Mouse (Mus musculus) heart, adult 2 months (tissue): ENCODE data around the gene Taf6l. TPM values are rescaled to one million over a fixed set of nuclear protein-coding genes. Genes with fewer than 3 reads are reported as not detected.
A peak's percentile ranks its signal among the peaks of the same experiment; 100 is the strongest.

Source experiments
- DNase-seq, 2 experiments: peaks; one replicate each; pipeline ENCODE4 v3.0.0; 2021
- H3K27ac ChIP-seq: fragments of 200-600 bp; 2 replicates; pipeline ENCODE4 v1.8.1; 2022
- H3K27me3 ChIP-seq: fragments of 200-500 bp; 2 replicates; pipeline ENCODE4 v1.6.1; 2012; ENCODE audit warnings: mild to moderate bottlenecking, low read length, inconsistent platforms, mixed read lengths; ENCODE audit not compliant: control insufficient read depth, insufficient read depth
- H3K36me3 ChIP-seq: fragments of 200-500 bp; 2 replicates; pipeline ENCODE4 v1.6.1; 2012; ENCODE audit warnings: low read length, inconsistent platforms; ENCODE audit not compliant: control insufficient read depth, insufficient read depth
- H3K4me1 ChIP-seq: fragments of 200-500 bp; 2 replicates; pipeline ENCODE4 v1.6.1; 2011; ENCODE audit warnings: low read length; ENCODE audit not compliant: control insufficient read depth, insufficient read depth
- H3K4me3 ChIP-seq: fragments of 200-600 bp; 2 replicates; pipeline ENCODE4 v1.8.1; 2022
- H3K79me2 ChIP-seq: fragments of 200-500 bp; replicated peaks from 2 replicates; pipeline ENCODE4 v1.6.1; 2012; ENCODE audit warnings: mild to moderate bottlenecking, inconsistent platforms, low read length, moderate library complexity, mixed read lengths; ENCODE audit not compliant: control insufficient read depth, insufficient read depth
- H3K9ac ChIP-seq: fragments of 200-500 bp; 2 replicates; pipeline ENCODE4 v1.6.1; 2012; ENCODE audit warnings: low read depth, mild to moderate bottlenecking, control low read depth, inconsistent platforms, low read length, mixed read lengths
- CTCF ChIP-seq: fragments of 200-600 bp; IDR thresholded peaks from 2 replicates; pipeline ENCODE4 v1.8.1; 2022; ENCODE audit warnings: antibody characterized with exemption, mild to moderate bottlenecking, moderate library complexity
- EP300 ChIP-seq: fragments of 200-500 bp; IDR thresholded peaks from 2 replicates; pipeline ENCODE4 v1.6.1; 2011; ENCODE audit warnings: low read depth, low read length, control low read depth; ENCODE audit not compliant: insufficient read depth
- POLR2A ChIP-seq: fragments of 200-500 bp; IDR thresholded peaks from 2 replicates; pipeline ENCODE4 v1.6.1; 2011; ENCODE audit warnings: mild to moderate bottlenecking, low read depth, low read length, control low read depth; ENCODE audit not compliant: insufficient read depth
- WGBS: fragments of 180-500 bp; shearing (Covaris S2); methylation state at CpG from one replicate; pipeline ENCODE4 v1.1.7; 2018; 5-methylcytosine and 5-hydroxymethylcytosine counted together
- intact Hi-C: fragments of 180-260 bp; cut with DNase I; formaldehyde crosslinking; loops from one replicate; pipeline ENCODE4 v1.15.1; 2025
- polyA plus RNA-seq: library from polyadenylated mRNA; depleted of rRNA; stranded (reverse); fragments of >200 nt; gene quantifications from 2 replicates; pipeline ENCODE4 v1.2.3, GENCODE M21; 2012
- total RNA-seq, 2 experiments: library from RNA; stranded (reverse); gene quantifications; 2 replicates each; pipeline ENCODE4 v1.2.3; 2021

Gene Taf6l
- total and polyA plus RNA-seq, 3 experiments: 6.2 to 9.1 (median 7.8) TPM

DNA sequence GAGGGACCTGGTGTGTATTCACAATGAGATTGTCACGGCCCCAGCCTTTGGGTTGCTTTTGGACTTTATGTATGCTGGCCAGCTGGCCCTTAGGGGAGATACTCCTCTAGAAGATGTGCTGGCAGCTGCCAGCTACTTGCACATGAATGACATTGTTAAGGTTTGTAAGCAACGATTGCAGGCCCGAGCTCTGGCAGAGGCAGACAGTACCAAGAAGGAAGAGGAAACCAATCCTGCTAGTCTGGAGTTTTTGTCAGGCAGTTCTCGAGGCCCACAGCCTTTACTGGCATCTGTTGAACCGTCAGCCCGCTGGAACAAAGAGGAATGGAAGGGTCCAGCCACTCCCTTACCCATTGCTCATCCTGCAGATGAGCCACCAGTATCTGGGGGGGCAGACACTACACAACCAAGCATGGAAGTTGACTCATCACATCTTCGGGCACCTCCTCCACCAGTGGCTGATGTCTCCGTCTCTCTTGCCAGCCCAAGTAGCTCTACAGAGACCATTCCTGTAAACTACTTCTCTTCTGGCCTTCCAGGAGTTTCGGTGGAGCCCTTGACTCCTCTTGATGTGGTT is 17.1 kb upstream of the Taf6l start:
- TF ChIP-seq POLR2A: no peak
- TF ChIP-seq CTCF: no peak
- no peak for TF ChIP-seq EP300
- Histone ChIP-seq H3K9ac (no peak overlapping the region), H3K79me2 (0 out of 2 replicates have a peak, but pooled peaks cover 1% of the 10 kb centered on the region), H3K27ac (no peak overlapping the region; the same call in 1 of the 2 replicates), H3K36me3 (no peaks in the 10 kb centered on the region), H3K4me3 (no peak overlapping the region), H3K27me3 (no peaks in the 10 kb centered on the region), H3K4me1 (no peaks in the 10 kb centered on the region; the same call in 1 of the 2 replicates)
- 82% methylated on average over 9 of the region's 9 CpGs for WGBS
- intact Hi-C loops: loop anchor here (2.0 to 5.0 kb wide), 2 partner anchors 16 to 81 kb away; partner anchors contain the start of genes Slc3a2 and Ttc9c
- no peak for DNase-seq

DNA sequence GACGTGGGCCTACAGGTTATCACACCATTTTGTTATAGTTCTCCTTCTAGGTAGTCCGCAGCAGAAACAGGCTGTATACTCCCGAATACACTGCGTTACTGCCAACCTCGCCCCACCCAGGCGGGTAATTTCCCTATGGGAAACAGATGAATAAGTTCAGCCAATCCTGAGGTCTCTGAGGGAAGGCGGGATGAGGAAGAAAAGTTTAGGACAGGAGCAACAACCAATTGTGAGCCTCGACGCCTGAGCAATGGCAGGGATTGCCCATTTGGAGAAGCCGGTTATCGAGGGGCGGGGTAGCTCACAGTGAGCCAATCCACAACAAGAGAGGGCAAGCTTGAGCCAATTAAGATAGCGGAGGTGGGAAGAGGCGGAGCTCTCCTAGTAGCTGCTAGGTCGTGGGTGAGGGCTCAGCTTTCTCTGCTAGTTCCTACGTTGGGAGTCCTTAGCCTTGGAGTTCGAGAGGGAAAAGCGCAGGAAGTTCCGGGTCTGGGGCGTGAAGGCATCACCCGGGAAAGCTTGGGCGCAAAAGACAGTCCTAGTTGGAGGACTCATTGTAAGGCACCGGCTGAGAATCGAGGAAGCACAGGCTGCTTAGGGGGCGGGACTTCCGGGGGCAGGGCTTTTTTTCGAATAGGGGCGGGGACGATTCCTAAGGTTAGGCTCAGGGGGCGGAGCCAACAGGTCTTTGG is 16.1 kb upstream of the Taf6l start, which contains the start of gene Zbtb3:
Gene Zbtb3 (plus strand): TSS at position 426 of the 692 bp plus-strand sequence.
- DNase-seq: peak; percentile 88 to 96
- H3K4me3 ChIP-seq: peak within 1 kb of the TSS; percentile 85
- WGBS: 1% methylated on average over 30 of the region's 30 CpGs
- no peaks in the 10 kb centered on the region; the same call in none of the 2 replicates for H3K4me1 ChIP-seq
- H3K79me2 ChIP-seq: 0 out of 2 replicates have a peak, but pooled peaks cover 1% of the 10 kb centered on the region
- H3K36me3 ChIP-seq: no peaks in the 10 kb centered on the region; the same call in 1 of the 2 replicates
- TF ChIP-seq EP300: no peak; the same call in 1 of the 2 replicates
- TF ChIP-seq POLR2A: peak; percentile 94
- intact Hi-C loops: loop anchor here (2.0 to 5.0 kb wide), 2 partner anchors 17 to 80 kb away; partner anchors contain the start of genes Slc3a2 and Ttc9c
- peak within 1 kb of the TSS; percentile 83 for H3K27ac ChIP-seq
- H3K27me3 ChIP-seq: no peaks in the 10 kb centered on the region
- H3K9ac ChIP-seq: peak within 1 kb of the TSS; percentile 60

DNA sequence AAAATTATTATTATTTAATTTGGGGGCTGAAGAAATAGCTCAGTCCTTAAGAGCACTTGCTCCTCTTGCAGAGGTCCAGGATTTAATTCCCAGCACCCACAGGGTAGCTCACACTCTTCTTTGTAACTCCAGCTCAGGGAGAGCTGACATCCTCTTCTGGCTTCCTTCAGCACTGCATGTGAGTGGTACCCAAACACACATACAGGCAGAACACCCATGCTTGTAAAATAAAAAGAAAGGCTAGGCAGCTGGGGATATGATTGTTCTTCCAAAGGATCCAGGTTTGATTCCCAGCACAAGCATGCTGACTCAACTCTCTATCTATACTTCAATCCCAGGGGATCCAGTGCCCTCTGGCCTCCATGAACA is 12.7 kb upstream of the Taf6l start:
- no peaks in the 10 kb centered on the region; the same call in none of the 2 replicates for H3K4me1 ChIP-seq
- no peak for DNase-seq
- peaks cover 3% of the 10 kb centered on the region; the same call in 1 of the 2 replicates for H3K36me3 ChIP-seq
- no peaks in the 10 kb centered on the region for H3K27me3 ChIP-seq
- TF ChIP-seq POLR2A (no peak), CTCF (peak; percentile 11; the same call in 1 of the 2 replicates)
- H3K9ac ChIP-seq: no peak overlapping the region
- 0 out of 2 replicates have a peak, but pooled peaks cover under 1% of the 10 kb centered on the region for H3K79me2 ChIP-seq
- H3K27ac ChIP-seq: peak overlapping the region; percentile 81
- peak overlapping the region; percentile 83; the same call in 1 of the 2 replicates for H3K4me3 ChIP-seq
- intact Hi-C loops: loop anchor here (2.0 kb wide), 2 partner anchors 24 to 72 kb away; partner anchors contain the start of genes Tmem179b and Ubxn1

DNA sequence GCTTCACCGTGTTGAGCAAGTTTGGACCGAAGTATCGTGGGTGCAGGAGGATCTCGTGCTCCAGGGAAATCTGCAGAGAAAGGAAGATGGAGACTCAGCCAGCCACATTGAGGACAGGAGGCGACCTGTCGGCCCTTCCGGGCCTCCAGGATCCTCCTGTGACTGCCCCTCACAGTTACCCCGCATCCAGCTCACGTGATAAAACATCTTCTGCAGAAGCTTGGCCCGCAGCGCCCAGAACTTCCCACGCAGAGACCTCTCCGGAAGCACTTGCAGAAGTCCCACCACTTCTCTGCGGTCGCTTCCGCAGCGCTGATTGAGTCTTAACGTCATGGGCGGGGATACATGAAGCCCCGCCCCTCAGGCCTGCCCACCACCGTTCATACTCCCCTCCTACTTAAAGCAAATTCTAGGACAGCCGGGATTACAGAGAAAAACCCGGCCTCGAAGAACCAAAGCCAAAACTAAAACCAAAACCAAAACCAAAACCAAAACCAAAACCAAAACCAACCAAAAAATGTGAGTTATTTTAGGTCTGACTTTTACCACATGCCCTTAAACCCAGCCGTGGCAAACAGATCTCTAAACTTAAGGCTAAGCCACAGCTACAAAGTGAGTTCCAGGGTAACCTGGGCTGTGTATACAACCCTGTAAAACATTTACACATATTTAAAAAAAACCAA is 12.2 kb upstream of the Taf6l start, which contains the start of gene Polr2g:
Gene Polr2g (minus strand): TSS at position 314 of the 683 bp plus-strand sequence.
- H3K4me1 ChIP-seq: no peaks in the 10 kb centered on the region; the same call in none of the 2 replicates
- no peaks in the 10 kb centered on the region for H3K79me2 ChIP-seq
- no peaks in the 10 kb centered on the region for H3K27me3 ChIP-seq
- peaks cover 3% of the 10 kb centered on the region; the same call in 1 of the 2 replicates for H3K36me3 ChIP-seq
- peak; percentile 92 for TF ChIP-seq POLR2A
- TF ChIP-seq EP300: 0 out of 2 replicates have a peak, but pooled peaks have one; percentile 59
- no peak for TF ChIP-seq CTCF
- peak within 1 kb of the TSS; percentile 80 for H3K9ac ChIP-seq
- WGBS: 1% methylated on average over 25 of the region's 25 CpGs
- intact Hi-C loops: loop anchor here (2.0 kb wide), 2 partner anchors 24 to 72 kb away; partner anchors contain the start of genes Tmem179b and Ubxn1
- peak within 1 kb of the TSS; percentile 81 for H3K27ac ChIP-seq
- peak; percentile 90 to 93 for DNase-seq
- H3K4me3 ChIP-seq: peak within 1 kb of the TSS; percentile 83

DNA sequence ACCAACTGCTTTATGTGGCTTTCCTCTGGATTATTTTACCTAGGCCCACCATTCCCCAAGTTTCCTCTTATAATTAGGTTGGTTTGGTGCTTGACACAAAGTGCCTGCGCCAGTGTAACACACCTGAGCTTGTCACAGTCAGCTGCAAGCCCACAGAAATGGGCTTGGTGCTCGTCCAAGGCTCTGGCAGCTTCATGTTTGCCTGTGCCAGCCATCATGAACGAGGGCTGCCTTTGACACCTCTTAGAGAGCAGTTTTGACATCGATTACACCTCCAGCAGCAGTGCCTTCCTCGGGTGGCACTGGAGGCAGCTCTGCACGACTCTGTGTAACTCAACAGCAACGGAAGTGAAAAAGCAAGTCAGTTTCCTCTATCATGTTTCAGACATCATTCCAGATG is 4.0 kb upstream of the Taf6l start:
- H3K4me1 ChIP-seq: no peaks in the 10 kb centered on the region
- H3K27ac ChIP-seq: no peak overlapping the region
- 75% methylated on average over 7 of the region's 7 CpGs for WGBS
- no peak overlapping the region for H3K9ac ChIP-seq
- no peak for TF ChIP-seq POLR2A
- no peak for TF ChIP-seq EP300
- no peak for TF ChIP-seq CTCF
- H3K27me3 ChIP-seq: no peaks in the 10 kb centered on the region
- no peak overlapping the region for H3K4me3 ChIP-seq
- H3K36me3 ChIP-seq: no peaks in the 10 kb centered on the region
- no peaks in the 10 kb centered on the region for H3K79me2 ChIP-seq
- no peak for DNase-seq
- intact Hi-C loops: no loop called here
